Mouse (Mus musculus) cerebellum, adult 2 months (tissue): Measurements from ENCODE around the gene D17H6S53E.

ENCODE experiments used
- CTCF ChIP-seq: fragments of 200-500 bp; IDR thresholded peaks from 2 replicates; pipeline ENCODE4 v1.5.1; 2011; ENCODE audit warnings: low read depth, mild to moderate bottlenecking, control low read depth, low read length, moderate library complexity, borderline replicate concordance; ENCODE audit not compliant: insufficient read depth
- POLR2A ChIP-seq: fragments of 200-500 bp; IDR thresholded peaks from 2 replicates; pipeline ENCODE4 v1.6.1; 2011; ENCODE audit warnings: low read length, control low read depth, borderline replicate concordance; ENCODE audit not compliant: insufficient read depth

- TF ChIP-seq CTCF (no peak), POLR2A (no peak)
Observed at GRCm38 (mm10) chr17:35153077-35153476, 26.9 kb downstream of the D17H6S53E start.
